Mouse (Mus musculus) spleen, adult 12 weeks (tissue): ENCODE measurements at regions not wholly inside any gene's neighbourhood (a gene's known extent, or its start where the extent isn't known, plus 50 kb on each side); places are given as distances from the start of the nearest gene placed in this dataset.

ENCODE experiments used
- DNase-seq: peaks from one replicate; pipeline ENCODE4 v3.0.0; 2022; ENCODE audit warnings: low spot score

- DNase-seq: no peak
These were observed 52.4 kb upstream of the Aldh1b1 start for GRCm38 (mm10) chr4:45746451-45746850.

DNA sequence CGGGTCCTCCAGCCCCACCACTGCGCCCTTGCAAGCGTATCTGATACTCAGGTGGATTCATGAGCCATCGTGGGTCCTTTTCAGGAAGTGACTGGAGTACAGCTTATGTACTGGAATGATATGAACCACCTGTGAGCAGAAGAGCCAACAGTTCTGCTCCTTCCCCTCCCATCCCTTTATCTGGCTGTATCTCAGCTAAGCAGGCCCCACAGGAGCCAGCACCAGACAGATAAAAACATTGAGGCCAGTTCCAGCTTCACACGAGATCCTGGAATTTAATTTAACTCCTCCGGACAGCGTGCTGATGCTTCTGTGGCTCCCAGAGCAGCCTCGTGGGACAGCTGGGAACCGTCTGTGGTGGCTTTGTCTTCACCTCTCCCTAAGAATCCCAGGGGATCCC is 53.1 kb upstream of the Aldh1b1 start:
- DNase-seq: no peak

DNA sequence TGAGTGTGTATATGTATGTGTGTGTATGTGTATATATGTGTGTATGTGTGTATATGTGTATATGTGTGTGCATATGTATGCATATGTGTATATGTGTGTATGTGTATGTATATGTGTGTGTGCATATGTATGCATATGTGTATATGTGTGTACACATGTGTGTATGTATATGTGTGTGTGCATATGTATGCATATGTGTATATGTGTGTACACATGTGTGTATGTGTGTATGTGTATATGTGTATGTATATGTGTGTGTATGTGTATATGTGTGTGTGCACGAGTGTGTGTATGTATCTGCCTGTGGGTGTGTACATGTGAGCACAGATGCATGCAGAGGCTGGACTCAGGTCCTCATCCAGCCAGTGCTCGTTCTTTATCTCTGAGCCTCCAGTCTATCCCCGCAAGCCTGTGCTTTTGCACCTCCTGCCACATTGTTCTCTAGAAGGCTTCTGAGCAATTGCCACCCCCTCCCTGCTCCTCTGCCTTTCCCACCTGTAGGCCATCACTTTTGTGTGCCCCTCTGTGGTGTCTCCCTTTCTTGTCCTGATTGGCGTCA is 53.9 kb upstream of the Aldh1b1 start:
- DNase-seq: no peak

DNA sequence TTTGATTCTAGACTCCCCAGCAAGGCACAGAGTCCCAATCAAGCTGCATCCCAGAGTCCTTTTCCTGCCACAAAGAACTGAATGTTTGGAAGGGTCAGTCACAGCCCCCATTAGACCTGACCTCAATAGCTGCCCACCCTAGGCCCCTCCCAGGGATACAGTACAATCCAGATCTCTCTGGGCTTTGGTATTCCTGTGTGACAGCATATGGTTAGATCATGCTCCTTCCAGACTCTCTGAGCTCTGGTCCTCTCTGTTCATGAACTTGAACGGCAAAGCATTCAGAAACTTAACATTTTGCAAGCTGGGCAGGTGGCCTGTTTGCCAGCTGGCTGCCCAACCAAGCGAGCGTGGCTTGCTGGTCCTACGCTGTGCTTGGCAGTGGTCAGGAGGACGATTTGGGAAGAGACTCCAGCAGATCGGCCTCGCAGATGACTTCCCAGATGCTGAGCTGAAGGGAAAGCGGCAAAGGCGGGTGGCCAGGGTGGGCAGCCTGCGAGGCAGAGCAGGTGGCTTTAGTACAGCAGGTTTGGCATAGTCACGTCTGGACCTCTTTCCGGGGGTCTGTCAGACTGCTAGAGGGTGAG is 58.0 kb upstream of the Aldh1b1 start:
- DNase-seq: no peak

- DNase-seq: no peak
These were observed 58.5 kb upstream of the Aldh1b1 start for GRCm38 (mm10) chr4:45740319-45740718.

DNA sequence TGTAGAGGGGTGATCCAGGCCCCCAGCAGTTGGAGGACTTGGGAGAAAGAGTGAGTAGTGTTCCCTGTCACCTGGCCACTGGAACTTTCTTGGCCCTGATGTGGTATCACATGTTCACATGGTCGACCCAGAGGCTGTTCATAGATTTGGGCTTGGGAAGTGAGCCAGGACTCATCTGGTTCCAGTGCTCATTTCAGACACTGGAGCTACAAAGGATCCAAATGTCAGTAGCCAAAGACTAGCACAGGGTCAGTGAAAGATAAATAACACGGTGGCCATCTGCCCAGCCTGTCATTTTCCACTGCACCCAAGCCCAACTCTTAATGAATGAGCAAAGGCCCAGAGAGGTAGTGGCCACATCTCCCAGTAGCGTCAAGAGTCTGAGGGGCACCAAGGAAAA is 59.1 kb upstream of the Aldh1b1 start:
- DNase-seq: no peak

GRCm38 (mm10) chr4:45739168-45739567 is 59.7 kb upstream of the Aldh1b1 start:
- DNase-seq: no peak

DNA sequence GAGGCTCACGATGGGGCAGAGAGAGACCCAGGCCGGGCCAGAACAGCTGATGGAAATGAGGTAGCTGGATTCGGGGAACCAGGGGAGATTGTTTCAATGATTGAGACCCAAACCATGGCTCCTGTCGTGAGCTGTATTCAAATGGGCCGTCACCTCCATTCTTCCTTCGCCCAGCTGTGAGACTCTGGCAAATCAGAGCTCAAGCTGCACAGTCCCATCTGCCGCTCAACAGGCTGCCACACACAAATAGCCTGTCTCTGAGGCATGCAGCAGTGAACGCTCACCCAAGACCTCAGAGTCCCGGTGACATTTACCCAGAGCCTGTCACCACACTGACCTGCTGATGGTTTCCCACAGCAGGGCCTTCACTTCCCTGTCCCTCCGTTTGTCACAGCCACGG is 60.1 kb upstream of the Aldh1b1 start:
- DNase-seq: no peak

DNA sequence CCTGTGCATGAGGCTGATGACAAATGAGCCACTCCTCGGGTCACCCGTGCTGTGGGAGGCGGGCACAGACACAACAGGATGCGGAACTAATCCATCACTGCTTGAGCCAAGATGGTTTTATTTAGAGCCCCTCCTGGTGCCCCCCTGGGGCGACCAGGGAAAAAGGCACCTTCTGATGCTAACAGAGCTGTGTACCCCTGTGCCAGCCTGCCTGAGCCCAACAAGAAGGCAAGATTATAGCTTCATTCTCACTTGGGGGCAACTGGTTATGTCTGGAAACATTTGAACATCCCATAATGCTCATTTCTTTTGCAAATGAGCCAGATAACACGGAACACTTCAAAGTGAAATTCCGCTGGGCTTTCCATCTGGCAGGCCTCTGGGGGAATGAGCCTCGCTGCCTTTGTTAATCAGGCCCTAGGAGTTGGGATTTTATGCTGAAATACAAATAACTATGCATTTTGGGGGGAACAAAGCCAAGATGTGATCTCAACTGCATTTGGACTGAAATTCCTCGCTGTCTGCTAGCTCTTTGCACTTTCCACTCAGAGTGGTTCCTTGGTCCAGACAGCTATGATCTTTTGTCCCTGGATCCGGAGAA is 62.5 kb upstream of the Aldh1b1 start:
- no peak for DNase-seq

GRCm38 (mm10) chr4:45734011-45734410 is 64.8 kb upstream of the Aldh1b1 start:
- DNase-seq: no peak

GRCm38 (mm10) chr4:45730862-45731831 is 67.7 kb upstream of the Aldh1b1 start:
- DNase-seq: no peak

- no peak for DNase-seq
These were observed 69.0 kb upstream of the Aldh1b1 start for GRCm38 (mm10) chr4:45729801-45730200.

GRCm38 (mm10) chr4:45728825-45729224 is 70.0 kb upstream of the Aldh1b1 start:
- DNase-seq: no peak

DNA sequence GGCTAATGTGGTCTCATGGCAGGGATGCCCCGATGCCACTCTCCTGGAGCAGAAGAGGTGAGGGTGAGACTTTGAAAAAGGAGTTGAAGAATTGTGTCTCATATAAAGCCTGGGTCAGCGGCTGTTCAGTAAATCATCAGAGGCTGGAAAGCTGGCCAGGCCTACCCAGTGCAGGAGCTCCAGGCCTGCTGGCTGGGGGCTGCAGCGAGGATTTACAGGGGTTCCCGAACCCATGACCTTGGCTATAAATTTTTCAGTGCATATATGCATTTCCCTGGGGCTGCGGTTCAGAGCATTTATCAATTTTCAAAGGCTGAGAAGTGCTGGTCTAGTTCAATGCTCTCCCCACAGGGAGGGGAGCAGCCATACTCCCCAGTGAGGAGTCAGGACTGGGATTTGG is 70.9 kb upstream of the Aldh1b1 start:
- DNase-seq: no peak

DNA sequence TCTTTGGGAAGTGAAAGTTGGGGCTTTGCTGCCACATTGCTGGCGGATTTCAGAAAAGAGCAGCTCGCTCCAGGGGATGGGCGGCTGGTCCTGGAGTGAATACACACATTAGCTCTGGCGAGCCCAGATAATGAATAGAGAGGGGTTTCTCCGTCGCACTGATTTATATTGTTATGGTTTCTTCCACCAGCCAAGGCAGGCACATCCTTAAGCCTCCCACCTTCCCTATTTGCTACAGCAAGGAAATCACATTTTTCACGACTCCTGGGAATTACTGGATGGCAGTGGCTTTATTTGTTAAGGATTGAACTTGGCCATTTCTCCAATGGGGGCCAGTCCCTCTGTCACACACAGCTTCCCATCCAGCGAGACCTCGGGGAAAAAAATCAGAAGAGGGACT is 71.3 kb upstream of the Aldh1b1 start:
- no peak for DNase-seq

DNA sequence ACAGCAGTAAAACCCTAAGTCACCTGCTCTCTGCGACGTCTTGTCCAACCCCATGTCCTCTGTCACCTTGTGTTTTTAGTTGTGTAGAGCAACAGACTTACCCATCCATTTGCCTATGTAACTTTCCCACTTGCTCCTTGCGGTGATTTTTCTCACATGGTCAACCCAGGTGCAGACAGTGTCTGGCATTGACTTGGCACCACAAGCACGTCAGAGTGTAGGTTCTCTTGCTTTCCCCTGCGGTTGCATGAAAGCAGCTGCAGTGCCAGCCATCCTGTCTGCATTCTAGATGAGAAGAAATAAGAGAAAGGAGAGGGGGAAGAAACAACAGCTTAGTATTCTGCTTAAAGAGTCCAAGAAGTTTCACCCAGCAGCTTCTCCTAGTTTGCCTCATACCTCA is 72.0 kb upstream of the Aldh1b1 start:
- DNase-seq: no peak

- no peak for DNase-seq
These were observed 73.5 kb upstream of the Aldh1b1 start for GRCm38 (mm10) chr4:45725055-45725910.

- no peak for DNase-seq
These were observed 78.5 kb upstream of the Aldh1b1 start for GRCm38 (mm10) chr4:45720352-45720751.

GRCm38 (mm10) chr4:45719564-45719963 is 79.3 kb upstream of the Aldh1b1 start:
- DNase-seq: no peak

DNA sequence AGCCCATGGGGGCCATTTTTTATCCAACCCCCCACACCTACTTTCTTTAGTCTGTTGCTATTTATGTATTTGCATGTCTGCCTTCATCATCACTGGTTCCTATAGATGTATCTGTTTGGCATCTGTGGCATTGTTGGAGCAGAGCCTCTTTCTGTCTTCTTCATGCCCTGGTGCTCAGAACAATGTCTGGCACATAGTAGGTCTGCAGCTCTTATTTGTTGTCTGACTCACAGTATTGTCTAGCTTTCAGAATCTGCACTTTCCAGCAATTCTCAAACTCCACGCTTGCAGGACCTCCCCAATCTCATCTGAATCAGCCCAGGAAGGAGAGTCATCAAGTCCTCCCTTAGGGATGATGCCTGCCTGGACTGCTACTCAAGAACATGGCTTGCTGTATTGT is 82.9 kb upstream of the Aldh1b1 start:
- DNase-seq: no peak

DNA sequence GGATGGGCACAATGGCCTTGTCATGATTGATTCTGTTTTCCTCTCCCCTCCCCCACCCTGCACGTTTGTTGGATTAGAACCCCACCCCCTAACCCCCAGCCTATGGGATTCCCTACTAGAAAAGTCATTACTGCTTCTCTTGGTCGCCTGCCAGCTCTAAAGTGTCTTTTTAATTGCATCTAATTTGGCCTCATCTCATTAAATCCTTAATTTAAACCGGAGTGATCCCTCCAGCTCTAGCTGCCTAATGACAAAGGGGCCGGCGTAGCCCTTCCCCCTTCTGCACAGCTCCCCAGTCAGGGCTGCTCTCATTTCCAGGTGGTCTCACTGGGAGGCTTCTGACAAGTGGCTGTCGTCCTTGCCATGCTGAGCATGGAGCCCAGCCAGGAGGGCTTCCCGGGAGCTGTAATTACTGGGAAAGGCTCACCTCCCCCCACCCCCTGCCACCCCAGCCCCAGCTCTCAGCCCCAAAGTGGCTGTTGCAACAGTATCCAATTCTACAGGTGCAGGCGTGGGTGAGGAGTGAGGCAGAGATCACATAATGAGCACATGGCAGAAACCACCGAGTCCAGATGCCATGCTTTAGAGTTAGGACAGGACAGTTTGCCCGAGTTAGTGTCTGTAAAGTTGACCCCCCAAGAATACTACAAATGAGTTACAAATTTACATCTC is 84.8 kb upstream of the Aldh1b1 start:
- no peak for DNase-seq
